Mouse (Mus musculus): ENCODE results near the gene Abr. TPM values are rescaled to one million over a fixed set of nuclear protein-coding genes. Genes with fewer than 3 reads are reported as not detected.

Gene Abr
- total RNA-seq, 4 experiments from 2014 or later, result 21.9 to 28.6 (median 25.0) TPM

DNA sequence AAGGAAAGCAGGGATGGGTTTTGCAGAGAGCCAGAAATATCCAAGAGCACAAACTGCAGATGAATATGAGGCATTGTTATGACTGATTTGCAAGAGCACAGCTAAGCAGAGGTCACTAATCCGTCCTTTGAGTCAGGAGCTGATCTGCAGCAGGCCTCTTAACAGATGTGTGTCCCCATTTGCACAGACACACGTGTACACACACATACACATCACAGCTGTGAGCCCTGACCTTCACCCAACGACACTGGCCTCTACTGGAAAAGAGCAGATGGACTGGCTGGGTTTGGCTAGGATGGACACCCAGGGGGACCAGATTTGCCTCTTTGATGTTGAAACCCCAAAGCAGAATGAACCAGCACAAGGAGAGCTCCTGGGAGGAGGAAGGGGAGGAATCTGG lies 52.7 kb downstream of the Abr start:
- no peak for DNase-seq (ENCODE audit: low spot score)

DNA sequence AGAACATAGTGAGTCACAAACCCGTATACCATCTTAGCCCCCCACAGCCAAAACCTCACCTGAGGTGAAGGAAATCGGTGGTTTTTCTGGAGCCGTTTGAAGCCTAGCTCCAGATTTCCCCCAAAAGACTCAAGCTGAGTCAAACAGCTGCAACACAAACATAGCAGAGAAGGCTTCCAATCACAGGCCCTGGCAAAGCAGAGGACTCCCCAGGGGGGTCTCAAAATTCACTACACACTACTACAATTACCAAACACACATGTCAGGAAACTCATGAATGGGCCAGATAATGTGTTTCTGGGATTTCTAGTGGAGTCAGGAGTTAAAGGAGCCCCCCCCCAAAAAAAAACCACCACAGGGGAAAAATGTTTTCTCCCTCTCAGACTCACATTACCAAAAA lies 56.0 kb downstream of the Abr start:
- no peak for DNase-seq (ENCODE audit: low spot score)

DNA sequence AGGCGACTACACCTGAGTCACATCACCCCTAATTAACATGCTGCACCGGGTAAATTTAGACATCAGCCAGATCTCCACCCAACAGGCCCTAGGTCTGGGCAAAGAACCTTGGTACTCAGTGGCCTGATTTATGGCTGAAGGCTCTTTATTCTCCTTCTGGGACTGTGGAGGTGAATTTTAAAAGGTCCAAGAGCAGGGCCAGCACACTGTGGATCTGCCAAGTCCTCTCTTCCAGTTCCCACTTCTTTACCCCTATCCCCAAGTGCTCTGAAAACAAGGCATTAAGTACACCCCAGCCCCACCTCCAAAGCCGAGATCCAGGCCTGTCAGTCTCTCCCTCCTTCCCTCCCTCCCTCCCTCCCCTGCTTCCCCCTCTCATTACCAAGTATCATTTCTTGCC lies 59.5 kb downstream of the Abr start:
- DNase-seq (ENCODE audit: low spot score), result no peak

DNA sequence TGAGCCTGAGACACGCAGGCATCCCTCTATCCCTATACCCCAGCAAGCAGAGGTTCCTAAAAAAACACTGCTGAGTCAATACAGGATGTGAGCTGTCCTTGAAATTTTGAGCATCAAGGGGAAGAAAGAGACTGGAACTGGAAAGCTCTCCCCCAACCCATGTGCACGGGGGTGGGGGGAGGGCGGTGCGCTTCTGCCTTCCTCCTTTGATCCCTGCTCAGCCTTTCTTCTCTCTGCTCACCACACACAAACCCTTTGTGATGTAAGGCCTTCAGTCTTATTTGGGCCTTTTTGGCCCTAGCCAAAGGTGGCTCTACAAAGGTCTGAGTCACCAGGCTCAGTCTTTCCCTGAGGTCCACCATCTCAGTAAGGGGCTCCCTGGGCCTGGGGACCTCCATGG lies 59.9 kb downstream of the Abr start:
- no peak for DNase-seq (ENCODE audit: low spot score)

DNA sequence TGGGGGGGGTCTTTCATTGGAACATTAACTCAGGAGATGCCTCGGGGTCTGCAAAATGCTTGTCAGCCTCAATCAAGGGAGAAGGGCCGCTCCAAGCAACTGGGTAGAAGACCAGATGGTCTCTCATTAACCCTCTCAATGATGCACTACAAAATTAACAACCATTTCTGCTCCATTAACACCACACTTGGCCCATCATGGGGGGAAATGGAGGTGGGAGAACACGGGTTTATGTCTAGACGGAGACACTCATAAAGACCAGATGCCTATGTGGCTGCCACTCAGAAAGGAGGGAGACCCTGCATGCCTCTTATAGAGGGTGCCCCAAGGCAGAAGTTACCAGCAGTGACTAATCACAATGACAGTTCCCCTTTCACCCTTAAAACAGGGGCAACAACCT lies 64.3 kb downstream of the Abr start:
- no peak for DNase-seq (ENCODE audit: low spot score)

DNA sequence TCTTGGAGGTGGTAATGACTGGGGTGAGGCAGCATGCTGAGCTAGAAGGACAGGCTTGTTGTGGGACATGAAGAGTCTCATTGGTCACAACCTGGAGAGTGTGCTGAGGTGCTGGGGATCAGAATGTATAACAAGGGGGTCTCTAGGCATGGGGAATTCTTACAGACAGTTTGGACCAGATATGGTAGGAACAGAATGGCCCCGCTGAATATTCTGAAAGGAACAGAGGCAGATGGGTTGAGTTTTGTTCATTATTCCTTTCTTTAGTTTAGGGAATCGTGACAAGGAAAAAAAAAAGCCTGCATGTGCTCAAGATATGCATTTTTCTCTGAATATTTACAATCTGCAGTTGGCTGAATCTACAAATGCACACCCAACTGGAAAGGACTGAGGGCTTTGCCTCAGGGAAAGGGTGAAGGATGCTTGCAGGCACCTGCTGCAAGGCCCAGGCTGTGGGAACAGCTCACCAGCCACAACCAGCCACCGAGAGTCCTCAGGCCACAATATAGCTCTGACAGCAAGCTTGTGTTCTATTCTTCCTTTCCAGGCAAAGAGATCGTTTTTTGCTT lies 73.9 kb downstream of the Abr start:
- DNase-seq (ENCODE audit: low spot score), result no peak

DNA sequence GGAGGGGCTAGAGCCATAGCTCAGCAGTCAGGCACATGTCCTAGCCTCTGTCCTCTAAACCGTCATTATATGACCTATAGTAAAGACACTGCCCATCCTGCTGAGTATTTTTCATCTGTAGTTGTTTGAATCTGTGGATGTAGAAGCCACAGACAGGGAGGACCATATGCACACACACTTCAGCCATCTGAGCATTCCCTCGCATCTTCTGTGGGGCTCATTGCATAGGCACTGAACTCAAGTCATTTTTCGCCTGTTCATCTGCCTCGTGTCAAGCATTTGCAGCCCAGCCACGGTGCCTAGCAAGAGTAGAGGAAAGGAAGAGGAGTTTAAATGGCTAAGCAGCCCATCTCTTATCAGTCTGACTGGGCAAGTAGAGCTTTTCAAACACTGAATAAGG lies 74.7 kb downstream of the Abr start:
- no peak for DNase-seq (ENCODE audit: low spot score)

DNA sequence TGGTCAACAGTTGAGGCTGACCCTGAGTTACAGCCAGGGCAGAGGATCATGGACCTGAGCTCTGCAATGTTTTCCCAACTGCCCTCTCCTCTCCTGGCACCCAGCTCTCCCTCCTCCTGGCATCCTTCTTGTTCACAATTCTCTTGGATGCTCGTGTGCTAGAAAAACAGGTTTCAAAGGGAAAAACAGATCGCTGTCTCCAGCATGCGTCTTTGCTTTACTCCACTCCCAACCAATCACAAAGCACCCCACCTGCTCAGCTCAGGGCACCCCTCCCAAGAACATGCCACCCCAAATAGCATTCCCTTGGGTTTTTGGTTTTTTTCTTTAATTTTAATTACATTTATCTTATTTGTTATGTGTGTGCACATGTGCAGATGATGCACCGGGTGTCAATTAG lies 75.7 kb downstream of the Abr start:
- no peak for DNase-seq (ENCODE audit: low spot score)

DNA sequence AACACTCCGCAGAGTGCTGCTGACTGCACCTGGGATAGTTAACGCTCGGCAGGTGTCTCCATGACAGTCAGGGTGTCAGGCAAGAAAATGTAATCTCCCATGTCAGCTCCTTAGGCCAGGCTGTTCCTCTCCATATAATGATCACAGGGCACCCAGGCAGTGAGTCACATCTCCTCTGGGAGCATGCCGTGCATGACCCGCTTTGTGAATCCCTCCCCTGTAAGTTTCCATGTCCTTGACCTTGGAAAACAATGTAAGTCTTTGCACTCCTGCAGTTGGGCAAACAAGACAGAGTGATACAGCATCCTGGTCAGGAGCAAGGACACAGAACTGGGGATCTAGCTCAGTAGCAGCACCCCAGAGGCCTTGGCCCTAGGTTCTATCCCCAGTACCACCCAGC lies 78.8 kb downstream of the Abr start:
- no peak for DNase-seq (ENCODE audit: low spot score)

DNA sequence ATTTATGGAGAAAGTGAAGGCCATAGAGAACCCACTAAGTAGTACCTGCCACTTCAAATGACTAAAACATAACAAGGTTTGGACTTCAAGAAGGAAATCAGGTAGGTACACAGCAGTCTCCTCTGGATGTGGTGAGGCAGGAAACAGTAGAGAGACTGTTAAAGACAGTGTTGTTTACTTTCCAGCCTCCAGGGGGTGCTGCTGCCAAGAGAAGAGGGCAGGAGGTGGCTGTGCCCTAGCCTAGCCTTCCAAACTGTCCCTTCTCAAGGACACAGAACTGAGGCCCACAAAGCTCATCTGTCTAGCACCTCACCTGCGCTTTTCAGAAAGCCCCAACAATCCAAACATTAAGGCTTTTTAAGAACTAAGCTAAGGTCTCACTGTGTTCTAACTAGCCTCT lies 81.1 kb downstream of the Abr start:
- peak; percentile 65 for DNase-seq (ENCODE audit: low spot score)

DNA sequence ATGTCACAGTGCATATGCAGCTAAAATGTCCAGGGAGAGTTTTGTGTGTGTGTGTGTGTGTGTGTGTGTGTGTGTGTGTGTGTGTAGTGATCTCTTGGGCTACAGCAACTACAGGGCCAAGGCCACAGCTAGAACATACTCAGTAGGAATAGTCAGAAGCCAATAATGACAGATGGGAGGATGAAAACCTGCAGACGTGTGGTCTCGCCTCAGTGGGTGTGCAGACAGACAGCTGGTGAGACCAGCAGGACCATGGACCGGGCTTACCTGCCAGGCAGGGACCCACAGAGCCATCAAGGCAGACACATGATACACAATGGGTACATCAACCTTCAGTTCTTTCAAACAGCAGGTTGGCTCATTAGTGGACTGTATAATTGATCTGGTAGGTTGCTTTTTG lies 84.7 kb downstream of the Abr start:
- DNase-seq (ENCODE audit: low spot score), result no peak

DNA sequence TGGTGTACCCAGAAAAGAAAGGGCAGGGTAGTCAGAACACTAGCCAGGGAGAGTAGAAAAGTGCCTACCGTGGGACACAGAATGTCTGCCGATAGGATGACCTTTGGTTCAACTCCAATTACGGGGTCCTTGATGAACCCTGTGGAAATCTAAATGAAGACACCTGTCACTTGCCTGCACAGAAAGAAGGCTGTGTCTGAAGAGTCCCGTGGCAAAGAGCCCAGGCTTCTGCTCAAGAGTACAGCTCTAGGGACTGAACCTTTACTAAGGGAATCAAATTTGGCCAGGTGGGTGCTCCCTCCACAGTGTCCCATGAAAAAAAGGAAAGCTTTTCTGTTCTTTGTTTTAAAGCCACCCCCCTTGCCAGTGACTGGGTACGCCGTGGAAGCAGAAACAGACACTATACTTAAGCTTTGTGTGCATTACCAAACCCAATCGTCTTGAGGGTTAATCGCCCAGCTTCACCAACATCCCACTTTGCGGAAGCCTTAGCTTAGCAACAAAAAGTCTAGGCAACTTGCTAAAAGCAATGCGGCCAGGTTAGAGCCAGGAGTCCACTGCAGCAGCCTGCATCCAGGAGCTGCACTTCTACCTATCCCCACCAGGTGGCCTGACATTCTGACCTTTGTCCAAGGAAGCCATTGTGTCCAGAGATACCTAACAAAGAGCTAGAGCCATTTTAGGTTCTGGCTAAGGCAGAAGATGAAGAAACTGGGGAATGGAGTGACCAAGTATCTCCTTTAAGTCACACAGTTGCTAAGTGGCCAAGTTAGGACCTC lies 85.3 kb downstream of the Abr start:
- DNase-seq (ENCODE audit: low spot score), result no peak

DNA sequence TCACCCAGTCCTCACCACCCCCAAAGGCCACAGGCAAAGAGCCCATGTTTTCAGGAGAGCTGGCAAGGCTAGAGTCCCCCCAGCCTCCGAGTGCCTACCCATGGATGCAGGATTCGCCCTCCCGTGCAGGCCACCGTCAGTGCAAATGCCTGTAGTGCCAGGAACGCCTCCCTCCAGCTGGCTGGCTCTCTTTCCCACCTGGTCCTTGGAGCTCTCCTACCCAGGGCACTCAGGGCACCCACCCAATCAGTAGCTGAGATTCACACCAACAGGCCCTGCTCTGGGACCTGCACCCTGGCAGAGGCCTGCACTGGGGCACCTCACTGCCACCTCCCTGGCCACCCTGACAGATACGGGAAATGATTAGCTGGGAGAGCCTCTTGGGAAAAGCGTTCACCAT lies 90.1 kb downstream of the Abr start:
- no peak for DNase-seq (ENCODE audit: low spot score)

DNA sequence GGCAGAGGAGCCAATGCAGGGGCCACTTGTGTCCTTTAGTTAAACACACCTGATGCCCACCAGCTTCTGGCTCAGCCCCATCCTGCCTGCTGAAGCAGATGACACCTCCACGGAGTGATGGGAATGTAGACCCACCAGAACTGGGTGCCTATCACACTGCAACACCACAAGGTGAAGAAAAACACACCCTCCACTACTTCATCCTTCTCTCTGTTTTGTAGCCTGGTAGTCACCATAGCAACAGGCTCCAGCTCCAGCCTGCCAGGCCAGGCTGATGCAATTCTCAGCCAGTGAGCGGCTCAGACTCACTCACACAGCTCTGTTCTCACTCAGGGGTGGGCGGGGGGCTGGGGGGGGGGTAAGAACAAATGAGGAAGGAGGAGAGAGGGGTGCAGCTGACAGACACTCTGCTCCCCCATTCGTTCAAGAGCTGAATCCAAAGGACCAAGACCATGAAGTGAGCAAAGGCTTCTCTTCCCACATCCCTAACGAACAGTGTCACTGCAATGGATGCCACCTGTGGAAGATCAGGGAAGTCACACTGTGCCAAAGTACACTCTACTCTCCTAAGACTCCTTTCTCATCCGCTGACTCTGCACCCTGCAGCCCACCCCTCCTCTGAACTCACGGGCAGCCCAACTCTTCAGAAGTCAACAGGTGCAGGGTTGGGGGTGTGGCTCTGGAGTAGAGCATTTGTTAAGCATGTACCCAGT lies 91.0 kb downstream of the Abr start:
- no peak for DNase-seq (ENCODE audit: low spot score)

DNA sequence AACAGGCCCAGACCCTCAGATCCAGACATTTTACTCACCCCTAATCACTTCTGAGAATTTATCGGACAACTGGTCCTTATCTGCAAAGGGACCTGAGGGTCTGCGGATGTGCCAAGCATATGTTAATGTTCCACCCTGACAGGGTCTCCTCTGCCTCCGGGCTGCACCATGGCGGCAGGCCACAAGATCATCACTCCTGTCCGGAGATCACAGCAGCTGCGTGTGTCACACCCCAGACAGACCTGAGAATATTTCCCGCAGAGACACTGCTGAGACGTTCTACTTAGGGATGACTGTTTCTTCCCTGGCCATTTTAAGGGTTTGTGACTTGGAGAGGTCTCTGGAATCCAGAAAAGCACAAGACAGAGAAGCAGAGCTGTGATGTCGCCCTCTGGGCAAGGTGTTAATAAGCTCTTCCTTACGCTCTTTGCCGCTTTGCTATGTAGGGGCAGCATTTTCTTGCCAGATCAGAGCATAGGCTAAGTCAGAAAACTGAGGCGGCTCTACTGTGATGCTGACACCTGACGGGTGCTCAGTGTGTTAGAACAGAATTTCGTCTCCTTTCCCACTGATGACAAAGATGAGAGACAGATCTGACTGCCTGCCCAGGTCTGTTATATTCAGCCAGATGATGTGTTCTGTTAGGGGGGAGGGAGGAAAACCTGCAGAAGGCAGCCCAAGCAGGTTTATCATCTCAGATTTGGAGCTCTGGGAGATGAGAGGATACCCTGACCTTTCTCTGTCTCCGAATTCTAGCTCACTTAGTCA lies 91.8 kb downstream of the Abr start:
- DNase-seq (ENCODE audit: low spot score), result no peak

DNA sequence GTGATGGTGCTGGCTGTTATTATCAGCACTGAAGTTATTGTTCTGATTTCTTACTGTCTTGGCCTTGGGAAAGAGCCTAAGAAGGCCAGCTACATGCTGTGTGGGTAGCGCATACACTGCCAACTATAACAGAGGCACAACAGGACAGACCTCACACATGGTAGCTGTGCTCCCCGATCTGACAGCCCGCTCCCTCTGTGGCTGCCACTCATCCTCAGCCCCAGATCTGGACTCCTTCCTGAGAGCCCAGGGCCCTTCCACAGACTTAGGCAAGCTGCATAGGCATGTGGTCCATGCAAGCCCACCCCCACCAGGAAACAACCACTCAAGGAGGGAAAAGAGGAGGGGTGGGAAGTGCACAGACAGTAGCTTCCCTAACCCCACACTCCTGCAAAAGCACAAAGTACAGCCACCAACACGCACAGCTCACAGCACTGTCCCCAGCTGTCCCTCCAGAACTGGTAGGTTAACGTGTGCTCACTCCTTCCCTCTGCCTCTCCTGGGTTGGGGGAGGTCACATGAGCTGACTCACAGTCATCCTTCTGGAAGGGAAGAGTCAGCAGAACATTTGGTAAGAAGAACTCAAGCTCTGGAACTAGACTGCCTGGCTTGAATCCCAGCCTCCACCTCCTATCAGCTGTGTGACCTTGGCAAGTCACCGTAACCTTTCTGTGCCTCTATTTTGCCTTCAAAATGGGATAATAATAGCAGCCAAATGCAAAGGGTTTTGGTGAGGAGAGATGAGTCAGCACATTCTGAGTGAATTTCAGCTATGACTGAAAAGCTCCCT lies 92.6 kb downstream of the Abr start:
- DNase-seq (ENCODE audit: low spot score), result peak; percentile 42

DNA sequence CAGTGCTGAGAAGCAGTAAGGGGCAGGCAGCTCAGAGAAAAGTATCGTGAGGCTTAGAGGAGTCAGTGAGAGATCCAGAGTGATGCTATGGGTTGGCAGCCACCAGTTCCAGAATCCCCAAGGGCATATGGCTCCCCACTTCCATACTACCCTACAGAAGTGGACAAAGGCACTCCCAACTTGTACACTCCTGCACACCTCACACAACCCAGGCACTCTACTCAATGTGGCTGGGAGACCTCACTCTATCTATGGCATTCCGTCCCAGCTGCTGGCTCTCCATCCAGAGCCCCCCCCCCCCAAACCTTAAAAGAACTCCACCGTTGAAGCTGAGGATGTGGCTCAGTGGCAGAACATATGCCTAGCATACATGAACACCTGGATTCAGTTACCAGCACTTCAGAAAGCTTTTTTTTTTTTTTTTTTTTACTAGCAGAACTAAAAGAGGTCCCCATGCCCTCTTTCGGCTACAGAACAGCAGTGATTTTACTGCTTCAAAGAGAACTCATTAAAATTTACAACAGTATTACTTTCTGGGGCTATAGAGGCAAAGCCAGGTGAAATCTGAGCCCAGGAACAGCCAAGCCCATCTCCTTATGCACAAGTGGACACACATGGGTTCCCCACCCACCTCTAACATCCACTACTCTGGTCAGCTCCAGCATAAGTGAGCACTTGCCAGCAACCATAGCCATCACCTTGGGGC lies 96.3 kb downstream of the Abr start:
- no peak for DNase-seq (ENCODE audit: low spot score)

DNA sequence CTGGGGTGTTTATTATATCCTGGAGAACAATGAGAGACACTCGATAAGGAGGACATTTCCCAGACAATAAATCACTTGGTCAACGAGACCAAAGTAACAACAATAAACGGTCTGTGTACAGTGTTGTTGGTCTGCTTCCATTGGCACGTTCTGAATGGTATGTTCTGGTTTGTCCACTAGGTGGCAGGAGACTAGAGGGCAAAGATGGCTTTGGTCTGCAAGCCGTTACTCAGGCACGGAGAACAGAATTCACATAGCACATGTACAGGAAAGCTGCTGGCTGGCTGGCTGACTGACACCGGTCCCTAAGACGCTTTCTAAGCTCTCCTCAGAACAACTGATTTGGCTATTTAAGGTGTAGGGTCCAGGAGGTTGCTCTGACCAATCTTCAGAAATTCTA lies 97.2 kb downstream of the Abr start:
- peak; percentile 76 for DNase-seq (ENCODE audit: low spot score)

DNA sequence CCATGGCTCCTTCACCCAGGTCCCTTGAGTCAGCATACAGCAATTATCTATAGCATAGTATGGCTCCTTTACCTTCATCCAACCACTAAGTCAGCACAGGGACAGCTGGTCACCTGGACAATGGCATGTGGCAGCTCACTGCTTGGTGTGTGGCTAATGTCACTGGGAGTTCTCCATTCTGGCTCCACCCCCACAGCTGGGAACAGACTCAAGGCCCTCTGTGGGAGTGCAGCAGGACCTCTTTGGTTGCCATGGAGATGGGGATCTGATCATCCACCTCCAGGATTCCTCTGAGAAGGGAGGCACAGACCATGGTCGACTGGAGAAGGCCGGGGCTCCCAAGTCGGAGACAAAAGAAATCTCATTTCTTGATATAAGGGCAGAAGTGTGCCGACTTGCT lies 98.8 kb downstream of the Abr start:
- no peak for DNase-seq (ENCODE audit: low spot score)

DNA sequence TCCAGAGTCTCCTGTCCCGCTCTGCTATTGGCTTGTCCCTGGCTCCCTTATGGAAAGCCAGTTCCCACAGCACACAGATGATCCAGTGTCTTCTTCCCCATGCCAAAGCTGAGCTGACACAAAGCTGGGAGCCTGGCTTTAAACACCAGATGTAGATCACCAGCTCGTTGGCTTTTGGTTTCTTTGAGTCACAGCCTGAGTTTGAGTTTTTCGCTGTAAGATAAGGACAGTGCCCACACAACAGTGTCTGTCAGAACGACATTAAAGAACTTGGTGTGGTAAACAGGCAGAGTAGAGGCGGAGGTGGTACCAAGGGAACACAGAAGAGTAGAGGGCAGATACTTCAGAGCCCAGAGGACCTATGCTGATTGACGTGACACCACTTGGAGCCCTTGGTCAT lies 101.2 kb downstream of the Abr start:
- no peak for DNase-seq (ENCODE audit: low spot score)

DNA sequence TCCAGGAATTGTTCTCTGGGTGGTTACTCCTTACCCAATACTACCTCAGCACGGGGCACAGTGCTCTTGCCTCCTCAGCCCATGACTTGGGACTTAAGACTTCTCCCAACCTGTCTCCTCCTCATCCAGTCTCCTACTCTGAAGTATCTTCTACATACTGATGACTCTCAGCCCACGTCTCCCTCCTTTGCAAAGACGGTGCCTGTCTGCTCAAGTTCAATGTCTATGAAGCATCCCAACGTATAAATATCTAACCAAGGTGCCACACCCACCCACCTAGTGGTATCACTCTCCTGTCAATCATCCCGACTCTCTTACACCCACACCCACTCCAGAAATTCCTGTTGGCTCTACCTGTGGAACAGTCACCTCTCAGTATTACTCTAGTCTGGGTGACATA lies 103.5 kb downstream of the Abr start:
- no peak for DNase-seq (ENCODE audit: low spot score)
